27 mouse cellular contexts compared by ENCODE assay signal in genomic region chr3:65115164-65115563, GRCm38 (mm10). TPM values are rescaled to one million over a fixed set of nuclear protein-coding genes. Genes with fewer than 3 reads are reported as not detected.
DNase-seq lines count a peak whose midpoint lies in the region; ATAC-seq lines count a peak whose summit lies in the region.
"Had no signal": no experiment of that assay in that cellular context is flagged by ENCODE, and none has a peak within 500 bp of the region (broad histone marks: within the 10 kb centered on the region; RNA-seq: fewer than 3 reads in every experiment).

No protein-coding gene starts in this region.

- H3K27ac ChIP-seq in hindbrain, embryonic 13.5 days, result no peak overlapping the region
- H3K27ac ChIP-seq: embryonic facial prominence, embryonic 10.5 days; embryonic facial prominence, embryonic 13.5 days; forebrain, embryonic 12.5 days; forebrain, embryonic 15.5 days; gastrocnemius, adult 2 months; hindbrain, embryonic 12.5 days had no signal

- DNase-seq in frontal cortex, adult 2 months (ENCODE audit: extremely low spot score in 1 of 2, low spot score in 1 of 2), result peak; percentile 37 to 78
- no peak for DNase-seq in frontal cortex, postnatal 14 days (ENCODE audit: low spot score in 2 of 2)
- DNase-seq in left cerebral cortex, adult 9 months (ENCODE audit: low spot score in 2 of 2), result peak; percentile 45 to 69
- no peak for DNase-seq in left cerebral cortex, postnatal 4 days
- DNase-seq in right cerebral cortex, adult 2 months (ENCODE audit: low spot score in 2 of 2), result peak; percentile 38 to 61
- no peak for DNase-seq in right cerebral cortex, postnatal 4 days
- DNase-seq in frontal cortex, postnatal 36 days (ENCODE audit: low spot score in 2 of 2), result peak; percentile 57 to 67
- DNase-seq: adrenal gland, adult 2 months; adrenal gland, postnatal 14 days; B cell, adult 2 months; cerebellum, adult 11-12 months; cerebellum, adult 8-10 months; cerebellum, postnatal 10 days; cerebellum, postnatal 36 days; embryo, embryonic 11 days; gastrocnemius, adult 2 months; gastrocnemius, postnatal 14 days; heart, adult 11 months had no signal

- no peaks in the 10 kb centered on the region for H3K36me3 ChIP-seq in hindbrain, embryonic 13.5 days
- H3K36me3 ChIP-seq: embryonic facial prominence, embryonic 10.5 days; embryonic facial prominence, embryonic 13.5 days; forebrain, embryonic 12.5 days; forebrain, embryonic 15.5 days; hindbrain, embryonic 12.5 days had no signal

- no peak overlapping the region for H3K9ac ChIP-seq in hindbrain, embryonic 13.5 days
- H3K9ac ChIP-seq: embryonic facial prominence, embryonic 13.5 days; forebrain, embryonic 12.5 days; forebrain, embryonic 15.5 days; hindbrain, embryonic 12.5 days had no signal

- ATAC-seq in hindbrain, embryonic 13.5 days (ENCODE audit: low FRiP score), result no peak
- ATAC-seq: forebrain, embryonic 15.5 days; hindbrain, embryonic 16.5 days had no signal

- H3K9me3 ChIP-seq in hindbrain, embryonic 13.5 days, result no peaks in the 10 kb centered on the region
- H3K9me3 ChIP-seq: embryonic facial prominence, embryonic 13.5 days; forebrain, embryonic 12.5 days; forebrain, embryonic 15.5 days; hindbrain, embryonic 12.5 days had no signal

- intact Hi-C loops in left cerebral cortex, postnatal 4 days (cut with DNase I), result loop anchor here (10.0 kb wide), 1 partner anchor 240 kb away; no protein-coding TSS in a partner anchor

- H3K4me3 ChIP-seq in hindbrain, embryonic 13.5 days, result no peak overlapping the region
- H3K4me3 ChIP-seq: embryonic facial prominence, embryonic 10.5 days; embryonic facial prominence, embryonic 13.5 days; erythroblast, embryonic 14.5 days; forebrain, embryonic 12.5 days; forebrain, embryonic 15.5 days; gastrocnemius, adult 2 months; hindbrain, embryonic 12.5 days had no signal

- 93% methylated on average over 6 of the region's 6 CpGs for WGBS in hindbrain, embryonic 13.5 days

- H3K4me1 ChIP-seq in hindbrain, embryonic 13.5 days (replicated peaks), result no peaks in the 10 kb centered on the region
- H3K4me1 ChIP-seq: embryonic facial prominence, embryonic 13.5 days; forebrain, embryonic 12.5 days; hindbrain, embryonic 12.5 days had no signal

- H3K27me3 ChIP-seq in hindbrain, embryonic 13.5 days, result peaks cover 6% of the 10 kb centered on the region; the same call in 1 of the 2 replicates
- H3K27me3 ChIP-seq: forebrain, embryonic 15.5 days had no signal

- no peak overlapping the region for H3K4me2 ChIP-seq in hindbrain, embryonic 13.5 days
- H3K4me2 ChIP-seq: embryonic facial prominence, embryonic 13.5 days; forebrain, embryonic 12.5 days; forebrain, embryonic 15.5 days; heart, embryonic 11.5 days; hindbrain, embryonic 12.5 days had no signal

RNA-seq across cellular contexts. Expression of gene Kcnab1, which starts 6.0 kb away (rescaled TPM):
- 20.4 and 24.5 TPM in 2 replicates for polyA plus RNA-seq in frontal cortex, adult 2 months (2012; rRNA removed)
- 10 to 100 TPM; 25.8 to 29.1 TPM for total RNA-seq in left cerebral cortex, postnatal 4 days (2021)
- 6.8 and 7.6 TPM in 2 replicates for polyA plus RNA-seq in hindbrain, embryonic 13.5 days (2015; fragmentation: Nextera tagmentation; extraction: Ambion mirVana)
- polyA plus RNA-seq: erythroblast, embryonic 14.5 days had no signal

Comparison
In these comparisons a context has a peak if more than half of its experiments do, and no peak if none do; other contexts are left out.
1. DNase-seq: peak in frontal cortex, adult 2 months (2 of 2), left cerebral cortex, adult 9 months (2 of 2), right cerebral cortex, adult 2 months (2 of 2) and frontal cortex, postnatal 36 days (2 of 2); none in frontal cortex, postnatal 14 days (0 of 2), left cerebral cortex, postnatal 4 days (single experiment) and right cerebral cortex, postnatal 4 days (single experiment).